Mouse (Mus musculus) ES-Bruce4 (cell line): ENCODE results near the gene Eif3l.

Experiments used
- CTCF ChIP-seq: IDR thresholded peaks from one replicate; pipeline ENCODE4 v1.8.1; 2011; ENCODE audit warnings: low read depth, low read length
- POLR2A ChIP-seq: IDR thresholded peaks from one replicate; pipeline ENCODE4 v1.8.1; 2011; ENCODE audit warnings: low read length; ENCODE audit not compliant: insufficient read depth

GRCm38 (mm10) chr15:79139640-79140039, 64.7 kb downstream of the Eif3l start:
- TF ChIP-seq POLR2A (no peak), CTCF (peak; percentile 51)
